Mouse (Mus musculus): ENCODE data around the gene Ttc39d.
"Not testable (repeated sequence)": the region's sequence is repeated elsewhere in the genome, so short reads cannot be mapped to it uniquely, and the experiment has no call there.

Ttc39d gene

GRCm38 (mm10) chr17:80206671-80207581 is at the start of gene Ttc39d, which contains the start of gene Srsf7:
Ttc39d (plus strand) TSS chr17:80207460.
Srsf7 (minus strand) TSS chr17:80207307.
- peak; percentile 99 for DNase-seq (ENCODE audit: low spot score in 2 of 2)

DNA sequence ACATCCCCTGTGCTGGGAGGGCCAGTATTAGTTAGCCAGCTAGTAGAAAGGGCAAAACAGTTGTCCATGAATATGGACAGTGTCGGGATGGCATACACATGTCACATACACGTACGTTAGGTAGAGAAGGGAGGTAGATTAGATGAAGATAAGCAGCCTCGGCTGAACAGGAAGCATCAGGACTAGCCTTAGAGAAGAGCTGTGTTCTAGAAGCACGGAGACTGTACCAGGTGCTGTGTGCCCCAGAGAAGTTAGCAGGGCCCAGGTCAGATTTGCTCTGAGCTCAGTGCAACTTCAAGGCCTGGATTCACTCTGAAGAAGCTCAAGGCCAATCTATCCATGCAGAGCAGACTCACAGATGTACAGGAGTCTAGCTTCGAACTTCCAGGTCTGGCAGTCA is 49.8 kb upstream of the Ttc39d start:
- DNase-seq (ENCODE audit: low spot score in 2 of 2), result no peak

DNA sequence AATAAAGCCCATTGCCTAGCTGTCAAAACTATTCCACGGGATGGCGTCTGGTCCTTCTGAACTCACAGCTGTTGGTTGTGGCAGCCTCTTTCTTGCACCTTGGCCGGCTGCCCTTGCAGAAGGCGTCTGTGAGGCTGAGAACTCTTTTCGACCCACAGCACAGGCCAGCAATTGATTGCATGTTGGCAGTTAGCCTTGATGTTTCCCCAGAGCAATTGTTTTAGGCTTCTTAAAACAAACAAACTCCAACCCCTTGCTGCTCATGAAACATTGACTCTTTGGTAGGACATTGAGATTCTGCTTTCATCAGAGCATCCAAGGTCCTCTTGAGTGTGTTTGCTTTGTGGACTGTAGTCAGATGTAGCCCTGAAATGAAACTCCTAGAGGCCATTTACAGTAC is 46.8 kb upstream of the Ttc39d start:
- peak in 1 of 2 experiments; percentile 71 for DNase-seq (ENCODE audit: low spot score in 2 of 2)

DNA sequence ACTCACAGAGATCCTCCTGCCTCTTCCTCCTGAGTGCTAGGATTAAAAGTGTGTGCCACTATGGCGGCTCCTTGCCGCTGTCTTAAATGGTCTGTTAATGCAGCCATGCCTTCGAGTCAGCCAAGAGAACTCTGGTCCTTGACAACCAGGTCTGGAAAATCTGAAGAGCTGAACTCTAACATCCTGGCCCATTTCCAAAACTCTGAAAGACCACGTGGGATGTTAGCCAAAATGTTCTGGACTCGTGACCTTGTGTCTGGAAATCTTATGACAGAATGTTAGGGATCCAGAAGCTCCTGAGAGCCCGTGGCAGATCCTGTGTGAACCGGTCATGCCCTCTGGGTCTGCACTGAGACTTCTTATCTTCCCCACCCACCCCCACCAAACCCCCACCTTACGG is 43.3 kb upstream of the Ttc39d start:
- DNase-seq (ENCODE audit: low spot score in 2 of 2), result no peak

GRCm38 (mm10) chr17:80165741-80166140 is 41.5 kb upstream of the Ttc39d start:
- DNase-seq (ENCODE audit: low spot score in 2 of 2), result peak in 1 of 2 experiments; percentile 44

DNA sequence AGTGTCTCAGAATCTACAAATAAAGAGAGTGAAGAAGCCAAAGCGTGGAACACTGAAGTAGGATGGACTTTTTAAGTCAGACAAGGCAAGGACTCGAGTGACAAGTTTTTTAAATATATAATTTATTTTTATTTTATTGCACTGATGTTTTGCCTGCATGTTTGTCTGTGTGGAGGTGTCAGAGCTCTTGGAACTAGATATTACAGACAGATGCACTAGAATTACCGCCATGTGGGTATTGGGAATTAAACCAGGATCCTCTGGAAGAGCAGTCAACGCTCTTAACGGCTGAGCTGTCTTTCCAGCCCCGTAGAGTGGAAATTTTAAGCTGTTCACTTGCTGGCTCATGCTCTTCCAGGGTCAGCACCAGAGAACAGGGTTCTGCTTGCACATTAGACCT is 40.9 kb upstream of the Ttc39d start:
- no peak for DNase-seq (ENCODE audit: low spot score in 2 of 2)

DNA sequence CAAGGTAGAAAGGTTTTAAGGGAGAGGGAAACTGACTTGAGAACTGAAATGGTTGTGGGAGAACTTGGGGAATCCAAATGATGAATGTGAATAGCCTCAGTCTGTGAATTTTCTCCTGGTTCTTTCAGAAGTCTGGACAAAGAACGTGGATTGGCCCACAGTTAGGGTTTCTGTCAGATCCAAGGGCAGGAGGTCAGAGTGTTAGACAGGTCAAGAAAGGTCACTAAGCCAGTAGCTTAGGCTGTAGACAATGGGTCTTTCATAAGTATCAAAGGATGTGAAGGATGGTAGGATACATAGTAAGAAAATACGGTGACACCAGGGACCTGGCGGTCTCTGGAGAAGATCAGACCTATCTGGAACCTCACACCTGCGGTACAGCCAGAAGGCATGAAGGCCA is 39.8 kb upstream of the Ttc39d start:
- no peak for DNase-seq (ENCODE audit: low spot score in 2 of 2)

DNA sequence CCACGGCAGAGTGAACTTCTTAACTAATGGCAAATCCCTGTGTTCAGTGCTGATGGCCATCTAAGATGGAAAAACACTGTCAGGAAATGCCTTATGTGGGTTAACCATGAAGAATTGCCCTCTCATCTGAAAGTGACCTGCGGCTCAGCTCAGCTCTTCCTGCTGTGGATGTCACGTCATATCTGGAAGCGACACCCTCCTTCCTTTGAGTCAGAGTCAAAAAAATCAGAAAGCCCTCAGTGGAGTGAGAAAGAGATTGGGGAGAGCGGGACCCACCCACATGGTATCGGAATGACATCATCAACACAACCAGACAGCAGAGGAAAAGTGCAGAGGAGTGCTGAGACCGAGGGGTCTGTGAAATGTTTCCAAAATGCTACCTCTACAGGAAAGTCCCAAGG is 39.4 kb upstream of the Ttc39d start:
- DNase-seq (ENCODE audit: low spot score in 2 of 2), result no peak

- DNase-seq (ENCODE audit: low spot score in 2 of 2), result peak in 1 of 2 experiments; percentile 39
Observed at GRCm38 (mm10) chr17:80168425-80169182, 38.7 kb upstream of the Ttc39d start.

DNA sequence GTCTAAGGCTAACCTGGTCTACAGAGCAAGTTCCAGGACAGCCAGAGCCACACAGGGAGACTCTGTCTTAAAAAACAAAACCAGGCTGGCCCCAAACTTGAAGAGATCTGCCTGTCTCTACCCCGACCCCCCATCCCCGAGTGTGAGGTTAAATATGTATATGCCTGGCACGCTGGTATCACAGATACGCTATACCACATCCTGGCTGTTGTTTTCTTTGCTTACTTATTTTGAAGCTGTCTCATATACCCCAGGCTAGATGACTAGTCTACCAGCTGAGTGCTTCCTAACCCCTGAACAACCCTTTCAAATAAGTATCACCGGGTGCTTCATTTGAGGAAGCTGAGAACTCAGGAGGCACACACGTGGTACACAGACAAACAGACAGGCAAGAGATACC is 37.5 kb upstream of the Ttc39d start:
- no peak for DNase-seq (ENCODE audit: low spot score in 2 of 2)

DNA sequence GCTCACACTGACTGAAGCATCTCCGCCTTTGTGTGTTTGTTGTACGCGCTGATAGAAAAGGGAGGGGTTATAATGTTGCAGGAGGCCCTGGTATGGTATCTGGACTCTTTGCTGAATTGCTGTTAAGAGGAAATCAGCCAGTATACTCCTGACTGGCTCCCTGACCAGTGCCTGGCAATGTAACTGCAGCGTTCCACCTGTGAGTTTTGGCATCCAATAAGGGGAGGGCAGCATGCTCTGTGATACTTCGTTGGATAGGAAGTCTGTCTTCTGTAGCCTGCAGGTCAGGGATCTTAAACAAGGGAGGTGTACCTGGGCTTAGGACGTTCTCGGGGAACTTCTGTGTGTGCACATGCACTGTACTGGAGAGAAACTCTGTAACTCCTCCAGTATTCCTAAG is 36.3 kb upstream of the Ttc39d start:
- DNase-seq (ENCODE audit: low spot score in 2 of 2), result no peak

GRCm38 (mm10) chr17:80171948-80172347 is 35.3 kb upstream of the Ttc39d start:
- DNase-seq (ENCODE audit: low spot score in 2 of 2), result no peak

DNA sequence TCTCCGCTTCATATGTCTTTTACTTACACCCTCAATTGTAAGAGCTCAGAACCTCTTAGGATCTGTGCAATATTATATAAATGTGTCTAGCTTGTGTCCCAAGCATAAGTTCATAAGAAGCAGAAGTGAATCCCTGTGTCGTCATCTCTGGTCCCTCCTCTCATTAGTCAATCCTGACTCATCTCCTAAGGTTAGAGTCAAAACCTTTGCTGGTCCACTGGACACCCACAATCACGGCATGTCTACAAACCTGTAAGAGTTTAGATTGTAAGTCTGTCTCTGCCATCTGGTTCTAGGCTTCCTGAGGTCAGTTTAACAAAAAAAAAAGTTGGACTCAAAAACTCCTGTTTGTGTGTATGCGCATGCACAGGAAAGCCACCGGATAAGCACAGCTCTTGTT is 34.5 kb upstream of the Ttc39d start:
- no peak for DNase-seq (ENCODE audit: low spot score in 2 of 2)

DNA sequence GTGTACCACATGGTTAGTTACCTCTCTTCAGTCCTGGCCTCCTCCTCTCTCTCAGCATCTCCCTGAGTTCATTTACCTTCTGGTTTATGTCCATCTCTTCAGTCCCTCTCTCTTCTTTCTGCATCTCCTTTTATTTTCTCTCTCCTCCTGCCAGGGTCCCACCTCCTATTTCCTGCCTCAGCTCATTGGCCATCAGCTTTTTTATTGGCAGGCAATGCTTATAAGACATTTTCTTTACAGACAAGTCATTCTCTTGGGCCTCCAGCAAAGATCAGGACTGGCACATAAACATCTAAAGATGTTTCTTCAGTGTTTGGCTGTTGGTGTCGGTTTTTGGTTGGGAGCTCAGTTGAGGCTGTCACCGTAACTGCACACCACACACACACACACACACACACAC is 33.6 kb upstream of the Ttc39d start:
- no peak for DNase-seq (ENCODE audit: low spot score in 2 of 2)

DNA sequence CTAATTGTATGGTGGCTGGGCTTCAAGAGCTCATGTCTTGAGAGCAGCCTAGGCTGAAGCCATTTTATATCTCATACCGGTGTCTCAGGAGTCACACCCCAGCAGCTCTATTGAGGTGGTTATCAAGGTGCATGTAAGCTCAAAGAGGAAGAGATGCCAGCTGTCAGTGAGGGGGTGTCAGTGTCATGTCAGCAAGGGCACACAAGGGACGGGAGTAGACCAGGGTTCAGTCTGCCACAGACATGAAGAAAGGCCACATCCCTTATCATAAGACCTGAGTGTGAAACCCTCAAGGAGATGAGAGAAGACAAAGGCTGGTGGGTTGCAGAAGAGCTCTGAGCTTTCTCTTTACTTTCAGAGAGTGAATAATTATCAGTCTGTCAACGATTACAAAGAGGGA is 33.1 kb upstream of the Ttc39d start:
- no peak for DNase-seq (ENCODE audit: low spot score in 2 of 2)

GRCm38 (mm10) chr17:80174699-80175385 is 32.4 kb upstream of the Ttc39d start:
- no peak for DNase-seq (ENCODE audit: low spot score in 2 of 2)

DNA sequence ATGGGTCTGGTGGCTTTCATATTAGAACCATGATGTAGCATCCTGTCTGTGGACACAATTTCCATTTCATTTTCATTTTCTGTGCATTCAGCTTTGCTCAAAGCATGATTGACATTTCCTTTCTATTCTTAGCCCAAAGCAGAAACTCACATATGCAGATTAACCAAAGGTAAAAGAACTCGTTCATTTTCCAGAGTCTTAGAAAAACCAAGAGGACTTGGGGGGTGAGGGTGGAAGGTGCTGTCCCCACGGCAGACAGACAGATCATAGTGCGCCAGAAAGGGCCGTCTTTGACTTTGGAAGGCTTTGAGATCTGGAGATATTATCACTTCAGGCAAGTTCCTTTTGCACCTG is 31.9 kb upstream of the Ttc39d start:
- DNase-seq (ENCODE audit: low spot score in 2 of 2), result no peak

GRCm38 (mm10) chr17:80175966-80176365 is 31.3 kb upstream of the Ttc39d start:
- DNase-seq (ENCODE audit: low spot score in 2 of 2), result no peak

DNA sequence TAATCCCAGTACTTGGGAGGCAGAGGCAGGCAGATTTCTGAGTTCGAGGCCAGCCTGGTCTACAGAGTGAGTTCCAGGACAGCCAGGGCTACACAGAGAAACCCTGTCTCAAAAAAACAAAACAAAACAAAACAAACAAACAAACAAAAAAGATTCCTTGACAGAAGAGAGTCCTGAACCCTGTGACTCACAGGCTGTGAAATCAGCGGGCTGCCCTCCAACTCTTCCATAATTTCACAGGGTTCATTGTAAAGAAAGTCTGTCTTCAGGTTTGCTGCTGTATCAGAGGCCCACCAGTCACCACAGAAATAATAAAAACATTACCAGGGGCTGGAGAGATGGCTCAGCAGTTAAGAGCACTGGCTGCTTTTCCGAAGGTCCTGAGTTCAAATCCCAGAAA is 28.4 kb upstream of the Ttc39d start:
- not testable (repeated sequence) for DNase-seq (ENCODE audit: low spot score in 2 of 2)

GRCm38 (mm10) chr17:80179959-80180358 is 27.3 kb upstream of the Ttc39d start:
- peak; percentile 58 to 74 for DNase-seq (ENCODE audit: low spot score in 2 of 2)

DNA sequence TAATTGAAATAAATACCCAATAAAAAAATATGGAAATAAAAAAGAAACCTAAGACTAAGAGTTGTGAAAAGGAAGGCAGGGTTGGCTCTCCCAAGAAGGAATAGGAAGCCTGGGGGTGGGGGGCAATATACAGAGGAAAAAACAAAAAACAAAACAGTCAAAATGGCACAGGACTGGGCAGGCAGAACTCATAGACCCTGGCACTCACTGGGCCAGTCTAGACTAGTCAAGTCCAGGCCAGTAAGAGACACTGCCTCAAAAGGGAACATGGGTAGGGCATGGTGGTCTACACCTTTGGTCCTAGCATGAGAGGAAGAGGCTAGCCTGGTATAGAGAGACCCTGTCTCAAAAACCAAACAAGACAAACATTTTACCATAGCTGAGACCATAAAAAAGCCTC is 26.8 kb upstream of the Ttc39d start:
- DNase-seq (ENCODE audit: low spot score in 2 of 2), result no peak

DNA sequence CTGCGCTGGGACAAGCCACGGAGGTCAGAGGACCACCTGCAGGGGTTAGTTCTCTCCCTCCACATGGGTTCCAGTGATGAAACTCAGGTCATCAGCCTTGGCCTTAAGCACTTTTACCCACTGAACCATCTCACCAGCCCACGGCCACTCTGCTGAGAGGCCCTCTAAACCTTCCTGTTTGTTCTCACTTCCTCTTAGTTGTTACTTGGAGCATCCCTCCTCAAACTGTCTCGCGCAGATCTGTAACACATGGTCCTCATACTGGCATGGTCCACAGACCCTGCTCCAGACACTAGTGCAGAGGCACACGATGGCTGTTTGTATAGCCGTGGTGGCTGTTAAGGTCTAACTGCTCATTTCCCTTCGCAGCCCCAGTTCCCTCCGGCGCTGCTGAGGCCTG is 23.6 kb upstream of the Ttc39d start:
- DNase-seq (ENCODE audit: low spot score in 2 of 2), result no peak

All from cerebellum, postnatal 4 days (tissue).